Mouse (Mus musculus) cerebellum, adult 2 months (tissue): ENCODE data around the gene Lrit3. TPM values are rescaled to one million over a fixed set of nuclear protein-coding genes. Genes with fewer than 3 reads are reported as not detected.

ENCODE experiments used
- DNase-seq, 2 experiments: peaks; one replicate each; pipeline ENCODE4 v3.0.0; 2021
- H3K27ac ChIP-seq: fragments of 200-500 bp; 2 replicates; pipeline ENCODE4 v1.5.1; 2012; ENCODE audit warnings: low read length, control low read depth, inconsistent platforms; ENCODE audit not compliant: insufficient read depth
- H3K27me3 ChIP-seq: fragments of 200-500 bp; 2 replicates; pipeline ENCODE4 v1.6.1; 2012; ENCODE audit warnings: inconsistent platforms, mild to moderate bottlenecking, low read length, moderate library complexity; ENCODE audit not compliant: control insufficient read depth, insufficient read depth
- H3K4me1 ChIP-seq: fragments of 200-500 bp; 2 replicates; pipeline ENCODE4 v1.6.1; 2011; ENCODE audit warnings: low read length; ENCODE audit not compliant: control insufficient read depth, insufficient read depth
- H3K4me3 ChIP-seq: fragments of 200-500 bp; replicated peaks from 2 replicates; pipeline ENCODE3; 2011; ENCODE audit warnings: mild to moderate bottlenecking, low read depth, low read length, control low read depth; ENCODE audit not compliant: insufficient read depth
- CTCF ChIP-seq: fragments of 200-500 bp; IDR thresholded peaks from 2 replicates; pipeline ENCODE4 v1.5.1; 2011; ENCODE audit warnings: low read depth, mild to moderate bottlenecking, control low read depth, low read length, moderate library complexity, borderline replicate concordance; ENCODE audit not compliant: insufficient read depth
- POLR2A ChIP-seq: fragments of 200-500 bp; IDR thresholded peaks from 2 replicates; pipeline ENCODE4 v1.6.1; 2011; ENCODE audit warnings: low read length, control low read depth, borderline replicate concordance; ENCODE audit not compliant: insufficient read depth
- WGBS: fragments of 180-500 bp; shearing (Covaris S2); methylation state at CpG from one replicate; pipeline ENCODE4 v1.1.7; 2018; 5-methylcytosine and 5-hydroxymethylcytosine counted together
- polyA plus RNA-seq: library from polyadenylated mRNA; depleted of rRNA; stranded (reverse); fragments of >200 nt; gene quantifications from 2 replicates; pipeline ENCODE4 v1.2.3, GENCODE M21; 2012

The Lrit3 gene
- polyA plus RNA-seq, 1 experiment: 0.29 TPM

DNA sequence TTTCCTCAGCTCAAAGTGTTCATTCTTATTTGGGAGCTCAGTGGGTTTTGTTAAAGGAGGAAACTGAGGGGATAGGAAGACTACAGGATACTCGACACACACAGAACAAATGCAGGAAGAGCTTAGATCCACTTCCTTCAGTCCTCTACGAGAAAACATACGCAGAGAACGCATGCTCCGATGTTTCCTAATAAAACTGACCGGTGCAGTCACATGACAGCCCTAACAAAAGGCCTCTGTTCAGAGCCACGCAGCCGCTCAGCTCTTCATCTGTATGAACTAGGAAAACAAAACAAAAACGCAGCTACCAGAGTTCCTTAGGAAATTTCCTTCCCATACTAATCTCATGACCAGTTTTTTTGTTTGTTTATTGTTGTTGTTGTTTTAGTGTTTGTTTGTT is 17.0 kb upstream of the Lrit3 start:
- WGBS: 76% methylated on average over 9 of the region's 9 CpGs

GRCm38 (mm10) chr3:129799011-129799410 is 4.8 kb downstream of the Lrit3 start:
- Histone ChIP-seq H3K4me1 (no peaks in the 10 kb centered on the region), H3K27ac (no peak overlapping the region), H3K27me3 (no peaks in the 10 kb centered on the region), H3K4me3 (no peak overlapping the region)
- TF ChIP-seq CTCF: no peak
- TF ChIP-seq POLR2A: no peak
- DNase-seq: no peak
- 87% methylated on average over 2 of the region's 2 CpGs for WGBS

More for the DNA sequence above, 17.0 kb upstream of the Lrit3 start:
- DNase-seq: no peak
- no peaks in the 10 kb centered on the region for H3K27me3 ChIP-seq
- TF ChIP-seq CTCF: no peak
- H3K27ac ChIP-seq: no peak overlapping the region; the same call in 1 of the 2 replicates
- H3K4me3 ChIP-seq: no peak overlapping the region
- no peaks in the 10 kb centered on the region for H3K4me1 ChIP-seq

GRCm38 (mm10) chr3:129798551-129798950 is 5.3 kb downstream of the Lrit3 start:
- TF ChIP-seq POLR2A: no peak
- no peak for TF ChIP-seq CTCF
- 80% methylated on average over 11 of the region's 11 CpGs for WGBS
- no peak for DNase-seq

GRCm38 (mm10) chr3:129797341-129797740 is 6.5 kb downstream of the Lrit3 start:
- H3K27me3 ChIP-seq: no peaks in the 10 kb centered on the region
- DNase-seq: no peak
- H3K4me1 ChIP-seq: no peaks in the 10 kb centered on the region
- WGBS: 78% methylated on average over 5 of the region's 5 CpGs
- TF ChIP-seq CTCF (no peak), POLR2A (no peak)
- H3K4me3 ChIP-seq: no peak overlapping the region
- H3K27ac ChIP-seq: no peak overlapping the region

More at GRCm38 (mm10) chr3:129798551-129798950, 5.3 kb downstream of the Lrit3 start:
- Histone ChIP-seq H3K4me1 (no peaks in the 10 kb centered on the region), H3K4me3 (no peak overlapping the region), H3K27ac (no peak overlapping the region), H3K27me3 (no peaks in the 10 kb centered on the region)

DNA sequence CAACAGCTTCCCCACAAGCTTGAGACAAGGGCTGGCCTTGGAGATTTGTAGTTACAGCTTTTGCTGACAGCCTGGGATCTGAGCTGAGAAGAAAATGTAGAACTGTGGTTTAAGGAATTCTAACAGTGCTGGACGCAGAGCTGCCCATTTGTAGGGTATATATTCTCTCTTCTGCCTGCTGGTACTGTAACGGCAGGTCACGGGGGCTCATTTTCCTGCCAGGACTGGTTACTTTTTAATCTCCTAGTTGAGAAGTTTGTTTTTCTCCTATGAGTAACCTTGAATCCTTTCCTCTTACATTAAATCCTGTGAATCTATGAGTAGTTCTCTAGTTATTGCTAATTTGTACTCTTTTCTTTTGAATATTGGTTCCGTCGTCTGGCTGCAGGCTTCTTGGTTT is 10.0 kb downstream of the Lrit3 start:
- no peaks in the 10 kb centered on the region for H3K4me1 ChIP-seq
- H3K4me3 ChIP-seq: no peak overlapping the region
- H3K27ac ChIP-seq: no peak overlapping the region
- 83% methylated on average over 5 of the region's 5 CpGs for WGBS
- H3K27me3 ChIP-seq: no peaks in the 10 kb centered on the region
- TF ChIP-seq POLR2A: no peak
- TF ChIP-seq CTCF: no peak
- DNase-seq: no peak

DNA sequence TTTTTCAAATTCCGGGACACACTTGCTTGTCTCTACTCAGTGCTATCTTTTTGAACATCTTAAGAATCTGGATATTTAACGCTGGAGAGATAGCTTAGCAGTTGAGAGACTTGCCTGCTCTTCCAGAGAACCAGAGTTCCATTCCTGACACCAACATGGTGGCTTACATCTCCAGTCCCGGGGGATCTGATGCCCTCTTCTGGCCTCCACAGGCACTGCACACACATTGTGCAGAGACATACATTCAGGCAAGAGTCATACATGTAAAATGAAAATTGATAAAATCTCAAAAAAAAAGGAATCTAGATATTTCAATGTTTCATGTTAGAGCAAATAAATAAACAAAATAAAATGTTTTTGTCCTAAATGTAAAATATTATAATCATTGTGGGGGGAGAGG is 21.1 kb downstream of the Lrit3 start:
- 93% methylated on average over 3 of the region's 3 CpGs for WGBS
- TF ChIP-seq CTCF: no peak
- no peak for TF ChIP-seq POLR2A
- H3K4me1 ChIP-seq: no peaks in the 10 kb centered on the region
- no peaks in the 10 kb centered on the region for H3K27me3 ChIP-seq
- H3K27ac ChIP-seq: no peak overlapping the region
- DNase-seq: no peak
- no peak overlapping the region for H3K4me3 ChIP-seq

DNA sequence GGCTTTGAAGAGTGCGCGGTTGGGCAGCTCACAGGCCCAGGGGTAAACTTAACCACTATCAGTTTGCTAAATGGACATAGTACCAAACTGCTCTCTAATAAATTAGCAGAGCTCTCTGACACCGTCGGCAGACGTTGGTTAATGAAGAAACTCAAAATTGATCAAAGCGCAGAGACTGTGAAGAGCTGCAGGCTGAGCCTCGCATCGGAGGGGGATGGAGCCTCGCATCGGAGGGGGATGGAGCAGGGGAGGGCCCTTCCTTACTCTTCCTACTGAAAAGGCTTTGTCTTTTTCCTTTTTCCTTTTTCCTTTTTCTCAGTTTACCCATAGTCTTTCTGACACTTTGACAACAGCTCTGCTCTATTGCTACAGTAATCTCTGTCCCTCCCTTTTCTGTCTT is 22.4 kb downstream of the Lrit3 start:
- H3K27ac ChIP-seq: no peak overlapping the region
- WGBS: 52% methylated on average over 10 of the region's 10 CpGs
- TF ChIP-seq POLR2A (no peak), CTCF (no peak)
- DNase-seq: no peak
- no peaks in the 10 kb centered on the region for H3K4me1 ChIP-seq
- no peak overlapping the region for H3K4me3 ChIP-seq
- H3K27me3 ChIP-seq: no peaks in the 10 kb centered on the region

DNA sequence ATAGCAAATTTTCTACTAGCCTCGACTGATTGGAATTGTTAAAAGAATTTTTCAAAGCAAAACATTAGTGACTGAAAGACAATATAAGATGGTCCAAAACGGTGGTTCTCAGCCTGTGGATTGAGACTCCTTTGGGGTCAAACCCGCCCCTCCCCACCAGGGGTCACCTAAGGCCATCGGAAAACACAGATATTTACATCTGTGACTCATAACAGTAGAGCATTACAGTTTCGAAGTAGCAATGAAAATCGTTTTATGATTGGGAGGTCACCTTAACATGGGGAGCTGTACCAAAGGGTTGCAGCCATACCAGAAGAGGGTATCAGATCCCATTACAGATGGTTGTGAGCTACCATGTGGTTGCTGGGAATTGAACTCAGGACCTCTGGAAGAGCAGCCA is 32.6 kb downstream of the Lrit3 start:
- no peak for DNase-seq
- H3K4me1 ChIP-seq: no peaks in the 10 kb centered on the region
- H3K27ac ChIP-seq: no peak overlapping the region
- no peak for TF ChIP-seq POLR2A
- TF ChIP-seq CTCF: no peak
- H3K27me3 ChIP-seq: no peaks in the 10 kb centered on the region
- 75% methylated on average over 6 of the region's 6 CpGs for WGBS
- H3K4me3 ChIP-seq: no peak overlapping the region
